Mouse (Mus musculus): ENCODE measurements at regions not wholly inside any gene's neighbourhood (a gene's known extent, or its start where the extent isn't known, plus 50 kb on each side); places are given as distances from the start of the nearest gene placed in this dataset.

DNA sequence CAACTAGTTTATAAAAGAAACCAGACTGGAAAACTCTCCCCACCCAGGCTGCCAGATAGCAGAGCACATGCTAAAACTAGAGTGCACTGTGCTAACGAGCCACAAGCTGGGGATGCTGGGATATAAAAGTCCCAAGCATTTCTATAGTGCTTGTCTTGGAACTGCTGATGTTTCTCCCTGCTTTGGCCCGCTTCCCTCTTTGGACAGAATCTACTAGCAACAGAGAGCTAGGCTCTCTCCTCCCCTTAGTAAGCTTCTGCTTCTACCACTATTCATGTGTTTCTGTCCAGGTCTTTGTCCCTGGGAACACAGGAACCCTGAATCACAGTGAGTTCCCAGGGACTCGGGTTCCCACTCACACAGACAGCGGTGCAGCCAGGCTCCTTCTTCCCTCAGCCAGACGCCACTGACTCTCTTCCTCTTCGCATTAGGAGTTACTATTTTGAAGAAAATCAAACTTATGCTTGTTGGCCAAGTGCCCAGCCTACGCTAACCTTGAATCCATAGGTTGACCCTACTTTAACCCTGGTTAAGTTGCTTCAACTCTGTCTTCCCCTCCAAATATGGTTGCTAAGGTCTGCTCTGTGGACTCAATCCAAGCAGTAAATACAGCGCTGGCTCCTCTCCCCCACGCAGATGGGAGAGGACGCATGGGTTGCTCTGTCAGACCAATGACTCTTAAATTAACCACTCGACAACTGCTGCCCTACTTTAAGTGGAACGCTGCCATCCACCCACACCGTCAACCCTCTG, 113.4 kb upstream of the Dapk1 start:
- H3K9me3 ChIP-seq (ENCODE audit: control insufficient read depth): no peaks in the 10 kb centered on the region
- no peak overlapping the region for H3K4me2 ChIP-seq (replicated peaks; ENCODE audit: low read depth)
- ATAC-seq: no peak
- no peak overlapping the region; the same call in 1 of the 2 replicates for H3K27ac ChIP-seq (ENCODE audit: low read depth, low read length)
- TF ChIP-seq CTCF (IDR thresholded peaks at IDR 0.05; ENCODE audit: low read depth): peak; percentile 22; the same call in 1 of the 2 replicates
- 45% methylated on average over 13 of the region's 13 CpGs for WGBS
- no peaks in the 10 kb centered on the region for H3K4me1 ChIP-seq (replicated peaks; ENCODE audit: control insufficient read depth, insufficient read depth, low read length)
- no peak overlapping the region for H3K9ac ChIP-seq (ENCODE audit: low read depth, low read length)
- no peaks in the 10 kb centered on the region for H3K36me3 ChIP-seq (ENCODE audit: control insufficient read depth, insufficient read depth)
- H3K27me3 ChIP-seq (replicated peaks; ENCODE audit: control insufficient read depth, insufficient read depth, low read length): no peaks in the 10 kb centered on the region
- no peak overlapping the region for H3K4me3 ChIP-seq (ENCODE audit: low read depth, low read length)

DNA sequence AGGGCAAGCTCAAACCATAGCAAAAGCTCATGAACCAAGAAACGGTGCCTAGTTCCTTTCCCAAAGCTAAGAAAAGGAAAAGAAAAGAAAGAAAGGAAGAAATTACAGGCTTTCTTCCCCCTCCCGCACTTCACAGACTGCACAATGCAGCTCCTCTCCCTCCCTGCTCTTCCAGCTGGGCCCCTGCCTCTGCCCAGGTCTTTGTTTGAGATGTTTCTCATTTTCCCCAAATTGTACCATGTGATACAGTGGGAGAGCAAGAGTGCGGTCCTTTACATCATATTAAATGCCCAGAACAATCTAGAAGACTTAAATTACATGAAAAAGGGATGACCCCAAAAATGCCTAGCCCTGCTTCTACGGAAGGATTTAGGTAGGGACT, 112.9 kb upstream of the Dapk1 start:
- H3K9me3 ChIP-seq (ENCODE audit: control insufficient read depth): no peaks in the 10 kb centered on the region
- no peak overlapping the region; the same call in 1 of the 2 replicates for H3K27ac ChIP-seq (ENCODE audit: low read depth, low read length)
- no peaks in the 10 kb centered on the region for H3K4me1 ChIP-seq (replicated peaks; ENCODE audit: control insufficient read depth, insufficient read depth, low read length)
- no peak for TF ChIP-seq CTCF (IDR thresholded peaks at IDR 0.05; ENCODE audit: low read depth)
- H3K27me3 ChIP-seq (replicated peaks; ENCODE audit: control insufficient read depth, insufficient read depth, low read length): no peaks in the 10 kb centered on the region
- WGBS: 74% methylated on average over 4 of the region's 4 CpGs
- no peak for ATAC-seq
- H3K4me3 ChIP-seq (ENCODE audit: low read depth, low read length): no peak overlapping the region
- H3K36me3 ChIP-seq (ENCODE audit: control insufficient read depth, insufficient read depth): no peaks in the 10 kb centered on the region
- no peak overlapping the region for H3K4me2 ChIP-seq (replicated peaks; ENCODE audit: low read depth)
- H3K9ac ChIP-seq (ENCODE audit: low read depth, low read length): no peak overlapping the region

DNA sequence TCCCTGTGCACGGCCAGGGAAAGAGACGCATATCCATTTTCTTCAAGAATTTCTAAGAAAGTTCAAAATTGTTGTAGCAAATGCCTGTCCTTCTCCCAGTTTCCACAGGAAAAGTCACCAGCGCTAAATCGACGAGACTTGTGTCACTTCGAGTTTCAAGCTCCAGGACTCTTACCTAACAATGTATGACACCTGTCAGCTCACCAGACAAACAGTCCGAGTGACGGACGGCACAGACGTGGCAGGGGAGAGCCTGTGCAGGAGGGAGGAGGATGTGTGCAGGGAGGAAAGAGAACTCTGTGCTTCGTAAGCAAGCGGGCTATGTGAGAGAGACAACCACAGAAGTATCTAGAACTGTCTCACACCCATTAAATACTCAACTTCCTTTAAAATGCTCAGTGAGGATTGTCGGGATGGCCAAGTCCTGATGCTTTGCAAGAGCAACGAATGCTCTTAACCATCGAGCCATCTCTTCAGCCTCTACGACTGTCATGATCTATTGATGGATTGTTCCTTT, 109.7 kb upstream of the Dapk1 start:
- no peak overlapping the region for H3K4me3 ChIP-seq (ENCODE audit: low read depth, low read length)
- ATAC-seq: no peak
- H3K4me2 ChIP-seq (replicated peaks; ENCODE audit: low read depth): no peak overlapping the region
- no peak overlapping the region for H3K9ac ChIP-seq (ENCODE audit: low read depth, low read length)
- 48% methylated on average over 16 of the region's 16 CpGs for WGBS
- H3K36me3 ChIP-seq (ENCODE audit: control insufficient read depth, insufficient read depth): no peaks in the 10 kb centered on the region
- H3K9me3 ChIP-seq (ENCODE audit: control insufficient read depth): no peaks in the 10 kb centered on the region
- H3K27ac ChIP-seq (ENCODE audit: low read depth, low read length): no peak overlapping the region
- H3K4me1 ChIP-seq (replicated peaks; ENCODE audit: control insufficient read depth, insufficient read depth, low read length): no peaks in the 10 kb centered on the region
- no peak for TF ChIP-seq CTCF (IDR thresholded peaks at IDR 0.05; ENCODE audit: low read depth)
- no peaks in the 10 kb centered on the region for H3K27me3 ChIP-seq (replicated peaks; ENCODE audit: control insufficient read depth, insufficient read depth, low read length)

DNA sequence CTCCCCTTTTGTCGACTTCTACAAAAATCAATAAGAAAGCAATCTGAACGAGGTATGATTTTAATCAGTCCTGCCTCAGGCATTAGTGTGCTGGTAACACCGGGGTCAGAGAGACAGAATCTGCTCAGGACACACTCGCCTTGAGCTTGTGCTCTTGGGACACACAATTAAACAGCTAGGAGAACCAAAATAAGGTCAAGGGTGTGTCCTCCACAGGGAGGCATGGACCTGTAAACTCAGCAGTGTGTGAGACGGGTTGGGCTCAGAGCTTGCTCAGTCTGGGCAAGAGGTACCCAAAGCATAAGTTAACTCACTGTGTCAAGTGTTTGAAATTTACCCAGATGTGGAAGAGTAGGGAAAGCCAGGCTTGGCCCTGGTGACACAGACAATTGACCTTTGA, 107.9 kb upstream of the Dapk1 start:
- no peak for ATAC-seq
- Histone ChIP-seq H3K9me3 (ENCODE audit: control insufficient read depth) (no peaks in the 10 kb centered on the region), H3K27me3 (replicated peaks; ENCODE audit: control insufficient read depth, insufficient read depth, low read length) (no peaks in the 10 kb centered on the region), H3K4me2 (replicated peaks; ENCODE audit: low read depth) (no peak overlapping the region), H3K9ac (ENCODE audit: low read depth, low read length) (no peak overlapping the region), H3K36me3 (ENCODE audit: control insufficient read depth, insufficient read depth) (no peaks in the 10 kb centered on the region), H3K4me1 (replicated peaks; ENCODE audit: control insufficient read depth, insufficient read depth, low read length) (no peaks in the 10 kb centered on the region), H3K27ac (ENCODE audit: low read depth, low read length) (no peak overlapping the region), H3K4me3 (ENCODE audit: low read depth, low read length) (no peak overlapping the region)
- TF ChIP-seq CTCF (IDR thresholded peaks at IDR 0.05; ENCODE audit: low read depth): no peak
- WGBS: 67% methylated on average over 5 of the region's 5 CpGs

DNA sequence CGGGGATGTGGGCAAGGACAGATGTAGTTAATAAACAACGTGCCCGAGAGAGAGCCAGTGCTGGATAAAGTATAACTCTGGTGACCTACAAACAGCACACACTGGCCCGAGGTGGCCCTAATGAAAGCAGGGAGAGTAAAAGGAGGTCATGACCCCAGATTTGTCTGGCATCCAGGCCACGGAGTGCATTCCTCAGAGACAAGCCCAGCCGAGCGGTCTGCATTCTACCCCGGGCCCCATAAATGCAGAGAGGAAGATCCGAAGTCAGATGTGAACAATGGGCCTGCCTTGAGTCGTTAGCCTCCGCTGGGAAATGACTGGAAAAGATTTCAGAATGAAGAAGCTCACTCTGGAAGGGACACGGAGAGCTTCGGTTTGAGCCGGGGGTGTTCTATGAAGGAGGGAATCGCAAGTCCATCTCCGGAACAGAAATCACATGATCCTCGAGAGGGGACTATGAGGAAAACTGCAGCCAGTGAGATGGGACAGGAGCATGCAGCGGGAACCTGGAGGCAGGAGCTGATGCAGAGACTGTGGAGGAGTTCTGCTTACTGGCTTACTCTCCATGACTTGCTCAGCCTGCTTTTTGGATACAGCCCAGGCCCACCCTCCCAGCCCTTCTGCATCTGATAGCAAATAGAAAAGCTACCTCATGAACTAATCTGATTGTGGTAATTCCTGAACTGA, 103.9 kb upstream of the Dapk1 start:
- Histone ChIP-seq H3K9me3 (ENCODE audit: control insufficient read depth) (no peaks in the 10 kb centered on the region), H3K27me3 (replicated peaks; ENCODE audit: control insufficient read depth, insufficient read depth, low read length) (no peaks in the 10 kb centered on the region), H3K4me2 (replicated peaks; ENCODE audit: low read depth) (no peak overlapping the region), H3K27ac (ENCODE audit: low read depth, low read length) (no peak overlapping the region), H3K4me3 (ENCODE audit: low read depth, low read length) (no peak overlapping the region), H3K36me3 (ENCODE audit: control insufficient read depth, insufficient read depth) (no peaks in the 10 kb centered on the region), H3K9ac (ENCODE audit: low read depth, low read length) (no peak overlapping the region), H3K4me1 (replicated peaks; ENCODE audit: control insufficient read depth, insufficient read depth, low read length) (no peaks in the 10 kb centered on the region)
- TF ChIP-seq CTCF (IDR thresholded peaks at IDR 0.05; ENCODE audit: low read depth): no peak
- 24% methylated on average over 18 of the region's 18 CpGs for WGBS
- no peak for ATAC-seq

DNA sequence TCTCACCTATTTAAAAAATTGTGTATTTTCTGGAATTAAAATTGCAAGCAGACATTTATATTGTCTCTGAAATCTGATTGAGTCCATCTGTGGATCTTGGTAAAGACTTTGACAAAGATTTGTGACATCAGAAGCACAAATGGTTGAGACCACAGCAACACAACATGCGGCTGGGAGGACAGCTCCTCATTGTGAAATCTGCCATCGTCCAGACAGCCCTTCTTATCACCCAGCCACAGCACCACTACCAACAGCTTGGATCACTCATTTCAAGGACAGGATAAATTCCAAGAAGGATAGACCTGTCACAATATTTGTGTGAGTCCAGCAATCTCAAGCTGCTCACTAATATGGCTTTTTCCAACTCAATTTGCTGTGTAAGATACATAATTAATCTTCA, 97.6 kb upstream of the Dapk1 start:
- H3K4me2 ChIP-seq (replicated peaks; ENCODE audit: low read depth): no peak overlapping the region
- no peak for ATAC-seq
- no peaks in the 10 kb centered on the region for H3K9me3 ChIP-seq (ENCODE audit: control insufficient read depth)
- 64% methylated on average over 2 of the region's 2 CpGs for WGBS
- H3K4me3 ChIP-seq (ENCODE audit: low read depth, low read length): no peak overlapping the region
- H3K9ac ChIP-seq (ENCODE audit: low read depth, low read length): no peak overlapping the region
- no peaks in the 10 kb centered on the region for H3K27me3 ChIP-seq (replicated peaks; ENCODE audit: control insufficient read depth, insufficient read depth, low read length)
- H3K36me3 ChIP-seq (ENCODE audit: control insufficient read depth, insufficient read depth): no peaks in the 10 kb centered on the region
- H3K27ac ChIP-seq (ENCODE audit: low read depth, low read length): no peak overlapping the region
- H3K4me1 ChIP-seq (replicated peaks; ENCODE audit: control insufficient read depth, insufficient read depth, low read length): no peaks in the 10 kb centered on the region
- TF ChIP-seq CTCF (IDR thresholded peaks at IDR 0.05; ENCODE audit: low read depth): no peak
